21 mouse cellular contexts compared by ENCODE assay signal in genomic region chr14:47959366-47960280, GRCm38 (mm10).
A peak's percentile ranks its signal among the peaks of the same experiment; 100 is the strongest.
DNase-seq lines count a peak whose midpoint lies in the region; ATAC-seq and TF ChIP-seq lines count a peak whose summit lies in the region.
"Had no signal": no experiment of that assay in that cellular context is flagged by ENCODE, and none has a peak within 500 bp of the region (broad histone marks: within the 10 kb centered on the region; RNA-seq: fewer than 3 reads in every experiment).

No protein-coding gene starts in this region.

- peak overlapping the region; percentile 14; the same call in 1 of the 2 replicates for H3K4me2 ChIP-seq in forebrain, embryonic 13.5 days
- H3K4me2 ChIP-seq in forebrain, embryonic 12.5 days = no peak overlapping the region
- H3K4me2 ChIP-seq: hindbrain, embryonic 15.5 days; stomach, embryonic 15.5 days had no signal

- H3K27ac ChIP-seq in forebrain, embryonic 13.5 days = no peak overlapping the region; the same call in 1 of the 2 replicates
- H3K27ac ChIP-seq in forebrain, embryonic 12.5 days = no peak overlapping the region
- H3K27ac ChIP-seq in kidney, adult 2 months (ENCODE audit: insufficient read depth, low read depth, low read length) = peak overlapping the region; percentile 16; the same call in 1 of the 2 replicates
- no peak overlapping the region for H3K27ac ChIP-seq in embryonic facial prominence, embryonic 10.5 days (replicated peaks)
- H3K27ac ChIP-seq: hindbrain, embryonic 15.5 days; stomach, embryonic 15.5 days had no signal

- no peak overlapping the region for H3K9ac ChIP-seq in forebrain, embryonic 13.5 days
- H3K9ac ChIP-seq in forebrain, embryonic 12.5 days = no peak overlapping the region
- H3K9ac ChIP-seq: hindbrain, embryonic 15.5 days; liver, postnatal 0 days; stomach, embryonic 15.5 days had no signal

- WGBS in forebrain, embryonic 13.5 days = 40% methylated on average over 12 of the region's 12 CpGs
- WGBS in forebrain, embryonic 12.5 days = 47% methylated on average over 12 of the region's 12 CpGs
- 36% methylated on average over 12 of the region's 12 CpGs for WGBS in kidney, adult 2 months
- 69% methylated on average over 12 of the region's 12 CpGs for WGBS in embryonic facial prominence, embryonic 10.5 days

- TF ChIP-seq CTCF in kidney, adult 2 months (conservative IDR thresholded peaks at IDR 0.05; ENCODE audit: insufficient read depth, insufficient read length, low read depth, low read length) = no peak

- H3K4me3 ChIP-seq in forebrain, embryonic 13.5 days = no peak overlapping the region
- no peak overlapping the region for H3K4me3 ChIP-seq in forebrain, embryonic 12.5 days (replicated peaks)
- no peak overlapping the region for H3K4me3 ChIP-seq in kidney, adult 2 months (ENCODE audit: insufficient read depth, low read depth, low read length)
- H3K4me3 ChIP-seq in embryonic facial prominence, embryonic 10.5 days = no peak overlapping the region
- H3K4me3 ChIP-seq: erythroblast, embryonic 14.5 days; hindbrain, embryonic 15.5 days; stomach, embryonic 15.5 days had no signal

- peak; percentile 59; the same call in 1 of the 2 replicates for ATAC-seq in forebrain, embryonic 13.5 days
- no peak; the same call in 1 of the 2 replicates for ATAC-seq in forebrain, embryonic 12.5 days (ENCODE audit: low FRiP score)
- ATAC-seq: intestine, postnatal 0 days; liver, postnatal 0 days; midbrain, embryonic 16.5 days had no signal

- no peak for TF ChIP-seq POLR2A in kidney, adult 2 months (IDR thresholded peaks at IDR 0.05; ENCODE audit: low read depth, low read length)

- no peaks in the 10 kb centered on the region for H3K36me3 ChIP-seq in forebrain, embryonic 13.5 days (ENCODE audit: poor library complexity, severe bottlenecking)
- H3K36me3 ChIP-seq in forebrain, embryonic 12.5 days (replicated peaks) = no peaks in the 10 kb centered on the region
- no peaks in the 10 kb centered on the region for H3K36me3 ChIP-seq in kidney, adult 2 months (ENCODE audit: control insufficient read depth, insufficient read depth, low read length)
- no peaks in the 10 kb centered on the region for H3K36me3 ChIP-seq in embryonic facial prominence, embryonic 10.5 days (replicated peaks)
- H3K36me3 ChIP-seq: hindbrain, embryonic 15.5 days; stomach, embryonic 15.5 days had no signal

- peaks cover 3% of the 10 kb centered on the region; the same call in 1 of the 2 replicates for H3K9me3 ChIP-seq in forebrain, embryonic 13.5 days (replicated peaks)
- no peaks in the 10 kb centered on the region for H3K9me3 ChIP-seq in forebrain, embryonic 12.5 days
- no peaks in the 10 kb centered on the region for H3K9me3 ChIP-seq in embryonic facial prominence, embryonic 10.5 days
- H3K9me3 ChIP-seq: hindbrain, embryonic 15.5 days; stomach, embryonic 15.5 days had no signal

- no peaks in the 10 kb centered on the region for H3K27me3 ChIP-seq in forebrain, embryonic 13.5 days
- no peaks in the 10 kb centered on the region for H3K27me3 ChIP-seq in forebrain, embryonic 12.5 days
- no peaks in the 10 kb centered on the region for H3K27me3 ChIP-seq in kidney, adult 2 months (replicated peaks; ENCODE audit: control insufficient read depth, insufficient read depth, low read length)
- no peaks in the 10 kb centered on the region for H3K27me3 ChIP-seq in embryonic facial prominence, embryonic 10.5 days (replicated peaks; ENCODE audit: low read depth, poor library complexity, severe bottlenecking)
- H3K27me3 ChIP-seq: hindbrain, embryonic 15.5 days; stomach, embryonic 15.5 days had no signal

- DNase-seq in kidney, adult 2 months = peak; percentile 47
- DNase-seq in kidney, adult 18-20 months = no peak
- DNase-seq in lung, postnatal 25 days (ENCODE audit: low spot score) = peak; percentile 36
- no peak for DNase-seq in lung, postnatal 4 days
- peak; percentile 6 for DNase-seq in testis, postnatal 14 days (ENCODE audit: low spot score)
- no peak for DNase-seq in embryonic facial prominence, embryonic 10.5 days (ENCODE audit: low spot score)
- DNase-seq: B cell, adult 2 months; cerebellum, adult 11-12 months; cerebellum, postnatal 36 days; heart, postnatal 14 days; liver; liver, postnatal 0 days; right cerebral cortex, adult 18-20 months; thymus, postnatal 14 days had no signal

- peaks cover 7% of the 10 kb centered on the region for H3K4me1 ChIP-seq in forebrain, embryonic 13.5 days
- H3K4me1 ChIP-seq in forebrain, embryonic 12.5 days = peaks cover 4% of the 10 kb centered on the region; the same call in 1 of the 2 replicates
- no peaks in the 10 kb centered on the region for H3K4me1 ChIP-seq in kidney, adult 2 months (ENCODE audit: control insufficient read depth, insufficient read depth, low read length)
- H3K4me1 ChIP-seq in embryonic facial prominence, embryonic 10.5 days = no peaks in the 10 kb centered on the region
- H3K4me1 ChIP-seq: hindbrain, embryonic 15.5 days; stomach, embryonic 15.5 days had no signal

Comparison
In these comparisons a context has a peak if more than half of its experiments do, and no peak if none do; other contexts are left out.
1. DNase-seq: peak in kidney, adult 2 months (single experiment), lung, postnatal 25 days (single experiment) and testis, postnatal 14 days (single experiment); none in kidney, adult 18-20 months (single experiment), lung, postnatal 4 days (0 of 2) and embryonic facial prominence, embryonic 10.5 days (single experiment).